Mouse (Mus musculus): ENCODE results near the gene Pbx1.

The Pbx1 gene

GRCm38 (mm10) chr1:168070273-168070910 lies 361.7 kb downstream of the Pbx1 start:
- no peak for DNase-seq (ENCODE audit: low spot score)

DNA sequence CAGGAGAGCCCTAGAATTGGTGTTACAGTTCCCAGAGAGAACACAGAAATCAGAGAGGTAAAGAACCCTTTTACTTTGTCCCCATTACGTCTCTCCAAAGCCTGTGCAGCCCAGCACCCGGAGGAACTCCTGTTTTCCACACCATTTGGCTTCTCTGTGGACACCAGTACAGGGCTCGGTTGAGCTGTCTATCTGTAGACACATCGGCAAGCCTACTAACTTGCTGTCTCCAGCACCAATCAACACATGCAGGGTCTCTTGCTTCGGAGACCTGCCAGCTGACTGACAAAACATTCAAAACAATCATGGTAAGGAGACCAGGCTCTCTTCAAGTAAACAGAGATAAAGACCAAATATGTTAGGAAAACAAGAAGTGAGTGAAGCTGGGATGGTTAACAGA lies 362.3 kb downstream of the Pbx1 start:
- DNase-seq (ENCODE audit: low spot score): no peak

Measured in left cerebral cortex, adult 11 months (tissue).